Mouse (Mus musculus): ENCODE results near the gene Wdr63.

- TF ChIP-seq CTCF (IDR thresholded peaks at IDR 0.05; ENCODE audit: control insufficient read depth, insufficient read depth, low read length) (no peak), POLR2A (IDR thresholded peaks at IDR 0.05; ENCODE audit: borderline replicate concordance, control insufficient read depth, low read depth, low read length) (no peak)
Observed at GRCm38 (mm10) chr3:146017521-146017920, 90.4 kb downstream of the Wdr63 start.
